Mouse (Mus musculus) cerebellum, adult 11 months (tissue): ENCODE measurements around the gene Comt.

Experiments used
- DNase-seq: peaks from one replicate; pipeline ENCODE4 v3.0.0; 2022

The Comt gene

GRCm38 (mm10) chr16:18387704-18388582, 38.7 kb downstream of the Comt start:
- no peak for DNase-seq

DNA sequence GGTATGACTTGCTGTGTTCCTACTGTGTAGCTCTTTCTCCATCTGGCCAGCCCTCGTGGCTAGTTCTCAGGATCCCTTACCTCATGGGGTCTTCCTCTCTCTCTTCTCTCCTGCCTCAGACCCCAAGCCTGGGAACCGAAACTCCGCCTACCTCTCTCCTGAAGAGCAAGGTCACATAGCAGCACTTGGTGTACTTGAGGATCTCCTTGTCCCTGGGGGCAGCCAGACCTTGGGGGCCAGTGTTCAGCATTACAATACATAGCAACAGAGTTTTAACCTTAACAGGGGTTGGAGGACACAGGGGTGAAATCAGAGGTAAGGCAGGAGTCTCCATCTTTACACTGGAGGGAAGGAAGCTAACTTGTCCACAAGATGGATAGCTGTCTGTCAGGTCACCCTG, 39.7 kb downstream of the Comt start:
- DNase-seq = peak; percentile 13

GRCm38 (mm10) chr16:18386451-18386850, 40.2 kb downstream of the Comt start:
- DNase-seq = peak; percentile 20

- no peak for DNase-seq
Measured at GRCm38 (mm10) chr16:18385411-18385810, 41.2 kb downstream of the Comt start.

- DNase-seq = no peak
Measured at GRCm38 (mm10) chr16:18384659-18385058, 42.0 kb downstream of the Comt start.

- peak; percentile 23 for DNase-seq
Measured at GRCm38 (mm10) chr16:18384211-18384610, 42.4 kb downstream of the Comt start.

DNA sequence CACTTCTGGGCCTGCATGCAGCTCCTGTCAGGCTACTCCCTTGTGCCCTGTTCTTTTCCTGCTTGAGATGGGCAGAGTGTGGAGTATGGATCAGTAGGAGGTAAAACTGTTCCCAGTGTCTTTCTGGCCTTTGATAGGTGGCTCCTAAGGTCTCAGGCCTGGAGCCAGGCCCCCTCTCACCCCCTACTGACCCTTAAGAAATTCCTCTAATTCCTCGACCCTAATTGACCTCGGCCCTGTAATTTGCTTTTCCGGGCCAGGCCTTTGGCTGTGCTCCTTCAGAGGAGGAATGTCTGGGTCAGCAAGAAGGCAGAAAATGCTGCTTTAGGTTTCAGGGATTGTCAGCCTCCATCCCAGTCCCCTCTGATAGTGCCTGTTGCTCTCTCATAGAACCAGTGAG, 42.9 kb downstream of the Comt start:
- DNase-seq = no peak

GRCm38 (mm10) chr16:18383045-18383726, 43.5 kb downstream of the Comt start:
- peak; percentile 52 for DNase-seq

DNA sequence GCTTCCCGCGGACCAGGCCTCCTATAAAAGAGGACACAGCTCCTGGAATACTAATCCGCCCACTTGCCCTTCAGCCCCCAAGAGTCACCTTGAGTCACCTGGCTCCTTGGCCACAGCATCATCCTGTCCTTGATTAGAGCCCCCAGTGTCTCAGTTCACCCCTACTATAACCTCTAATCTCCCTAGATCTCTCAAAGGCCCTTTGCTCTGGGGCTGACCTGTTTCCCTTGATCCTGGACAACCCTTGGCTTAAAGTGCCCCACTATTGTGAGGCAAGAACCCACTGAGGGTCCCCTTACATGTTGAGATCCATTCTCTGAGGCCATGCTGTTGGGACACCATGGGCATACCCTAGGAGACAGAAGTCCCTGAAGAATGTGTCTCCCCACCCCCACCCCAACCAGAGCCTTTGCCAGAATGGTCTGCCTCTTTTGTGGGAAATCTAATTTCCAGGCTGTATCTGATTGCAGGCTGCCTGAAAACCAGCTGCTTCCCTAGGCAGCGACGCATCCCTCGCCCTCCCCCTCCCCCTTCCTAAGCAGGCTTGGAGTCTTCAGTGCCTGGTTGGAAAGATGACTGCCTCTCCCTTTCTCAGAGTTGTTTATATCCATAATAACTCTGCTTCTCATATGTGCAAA, 44.9 kb downstream of the Comt start:
- no peak for DNase-seq

DNA sequence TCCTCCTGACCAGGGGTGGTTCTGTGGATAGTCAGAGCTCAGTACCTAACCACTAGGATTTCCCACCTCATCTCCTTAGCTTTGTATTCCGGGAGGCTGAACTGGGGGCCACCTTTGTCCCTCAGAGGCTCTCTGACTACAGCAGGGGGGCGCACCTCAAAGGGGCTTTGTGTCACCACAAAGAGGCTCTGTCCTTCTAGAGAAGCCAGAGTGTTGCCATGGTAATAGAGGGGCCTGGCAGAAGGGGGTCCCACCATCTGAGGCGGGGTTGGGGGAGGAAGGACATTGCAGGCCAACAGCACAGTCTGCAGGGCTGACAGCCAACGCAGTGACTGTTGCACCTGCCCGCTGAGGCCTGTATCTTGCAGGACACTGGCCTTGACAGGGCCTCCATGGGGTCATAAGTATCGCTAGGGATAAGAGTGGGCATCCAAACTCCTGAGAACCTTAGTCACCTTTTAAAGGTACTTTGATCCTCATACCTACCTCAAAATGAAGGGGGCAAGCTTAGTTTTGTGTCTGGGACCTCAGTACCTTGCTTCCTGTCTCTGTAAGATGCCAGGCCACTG, 46.1 kb downstream of the Comt start:
- no peak for DNase-seq

DNA sequence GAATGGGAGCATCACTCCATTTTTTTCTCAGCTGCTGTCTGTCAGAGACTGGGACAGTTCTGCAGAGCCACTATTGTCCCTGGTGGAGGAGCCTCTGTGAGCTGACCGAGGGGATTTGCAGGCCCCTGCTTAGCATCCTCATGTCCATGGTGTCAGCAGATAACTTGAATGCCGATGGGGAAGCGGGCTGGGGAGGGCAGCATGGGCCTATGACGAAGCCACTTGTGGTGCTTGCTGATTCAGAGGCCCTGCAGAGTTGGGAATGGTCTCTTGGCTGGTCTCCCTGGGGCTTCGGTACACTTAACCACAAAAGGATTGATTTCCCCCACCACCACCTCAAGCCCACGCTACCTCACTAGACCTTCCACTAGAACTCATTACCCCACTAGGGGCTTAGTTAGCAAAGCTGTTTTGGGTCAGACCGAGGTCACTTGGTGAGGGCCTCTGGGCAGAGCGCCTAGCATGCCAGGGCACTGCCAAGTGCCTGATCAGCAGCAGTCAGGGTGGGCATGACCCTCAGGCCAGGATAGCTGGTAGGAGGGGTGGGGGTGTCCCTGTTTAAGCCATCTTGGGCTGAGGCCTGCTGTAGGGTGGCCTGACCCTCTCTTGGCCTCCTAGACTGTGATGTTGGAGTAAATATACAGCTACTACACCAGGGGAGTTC, 47.2 kb downstream of the Comt start:
- DNase-seq = no peak

GRCm38 (mm10) chr16:18378489-18378888, 48.2 kb downstream of the Comt start:
- no peak for DNase-seq

GRCm38 (mm10) chr16:18377203-18377602, 49.4 kb downstream of the Comt start:
- no peak for DNase-seq

DNA sequence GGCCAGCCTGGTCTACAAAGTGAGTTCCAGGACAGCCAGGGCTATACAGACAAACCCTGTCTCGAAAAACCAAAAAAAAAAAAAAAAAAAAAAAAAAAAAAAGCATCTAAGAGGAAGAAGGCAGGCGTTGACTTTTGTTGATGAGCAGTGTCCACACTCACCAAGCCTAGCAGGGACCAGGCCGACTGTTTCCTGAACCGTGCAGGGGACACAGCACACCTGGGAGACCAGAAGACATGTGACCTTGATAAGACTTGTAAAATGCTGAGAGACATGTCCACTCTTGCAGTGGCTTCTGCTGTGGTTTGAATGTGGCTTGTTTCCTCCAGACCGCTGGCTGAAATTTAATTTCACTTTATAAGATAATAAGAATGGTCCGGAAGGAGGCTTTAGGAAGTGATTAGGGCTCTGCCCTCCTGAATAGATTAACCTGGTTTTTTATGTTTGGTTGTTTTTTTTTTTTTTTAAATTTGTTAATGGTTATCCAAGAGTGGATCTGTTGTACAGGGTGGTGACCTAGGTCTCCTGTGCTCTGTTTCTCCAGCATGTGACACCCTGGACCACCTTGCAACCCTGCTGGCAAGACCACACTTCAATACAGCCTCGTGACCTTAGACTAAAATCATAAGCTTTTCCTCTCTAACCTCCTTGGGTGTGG, 50.2 kb downstream of the Comt start:
- no peak for DNase-seq

- no peak for DNase-seq
Measured at GRCm38 (mm10) chr16:18373632-18374031, 53.0 kb downstream of the Comt start.

GRCm38 (mm10) chr16:18370197-18370596, 56.5 kb downstream of the Comt start:
- no peak for DNase-seq

DNA sequence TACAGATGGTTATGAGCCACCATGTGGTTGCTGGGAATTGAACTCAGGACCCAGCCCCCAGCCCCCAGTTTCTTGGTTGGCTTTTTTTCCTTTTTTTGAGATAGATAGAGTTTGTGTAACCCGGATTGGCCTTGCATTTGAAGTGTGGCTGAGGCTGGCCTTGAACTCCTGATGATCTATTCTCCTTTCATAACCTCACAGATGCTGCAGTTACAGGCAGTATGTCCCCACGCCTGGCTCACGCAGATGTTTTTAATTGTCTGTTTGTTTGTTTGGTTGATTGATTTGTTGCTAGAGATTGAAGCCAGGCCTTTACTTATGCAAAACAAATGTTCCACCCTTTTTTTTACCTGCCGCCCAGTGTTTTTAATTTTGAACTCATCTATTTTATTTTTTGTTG, 59.8 kb downstream of the Comt start:
- no peak for DNase-seq

DNA sequence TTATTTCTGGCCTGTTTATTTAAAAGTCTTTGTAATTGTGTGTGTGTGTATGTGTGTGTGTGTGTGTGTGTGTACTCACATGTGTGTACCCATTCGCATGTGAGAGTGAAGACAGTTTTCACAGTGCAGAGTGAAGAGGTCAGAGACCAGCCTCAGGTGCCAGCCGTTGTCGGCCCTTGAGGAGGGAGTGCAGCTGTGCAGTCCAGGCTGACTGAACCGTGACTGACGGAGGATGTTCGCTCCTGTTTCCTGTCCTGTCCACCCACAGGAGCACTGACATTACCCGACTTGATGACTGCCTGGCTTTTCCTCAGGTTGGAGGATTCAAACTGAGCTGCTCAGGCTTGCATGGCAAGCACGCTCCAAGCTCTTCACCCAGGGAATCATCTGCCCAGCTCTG, 63.7 kb downstream of the Comt start:
- no peak for DNase-seq

GRCm38 (mm10) chr16:18360151-18360805, 66.4 kb downstream of the Comt start:
- peak; percentile 68 for DNase-seq

DNA sequence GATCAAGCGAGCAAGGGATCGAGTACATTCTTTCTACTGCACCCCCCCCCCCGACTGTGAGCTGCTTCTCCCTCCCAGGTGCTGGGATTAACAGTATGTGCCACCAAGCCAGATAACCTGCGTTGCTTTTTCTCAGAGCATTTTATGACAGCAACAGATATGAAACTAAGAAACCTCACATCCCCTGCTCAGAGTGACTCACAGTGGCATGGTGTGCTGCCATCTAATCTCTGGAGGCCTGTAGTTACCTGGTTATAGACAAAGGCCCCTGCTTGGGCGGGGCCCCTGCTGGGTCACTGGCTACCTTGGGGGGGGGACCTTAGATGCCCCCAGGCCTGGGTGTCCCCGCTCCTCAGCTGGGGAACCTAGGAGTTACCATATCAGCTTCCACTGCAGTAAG, 68.7 kb downstream of the Comt start:
- DNase-seq = no peak

GRCm38 (mm10) chr16:18356961-18357360, 69.7 kb downstream of the Comt start:
- DNase-seq = no peak
